Mouse (Mus musculus) olfactory bulb, adult 2 months (tissue): ENCODE measurements around the gene Zfp800.

Experiments
- CTCF ChIP-seq: fragments of 200-500 bp; IDR thresholded peaks from 2 replicates; pipeline ENCODE4 v1.5.1; 2012; ENCODE audit warnings: low read depth, mild to moderate bottlenecking, low read length, moderate library complexity; ENCODE audit not compliant: insufficient read depth
- POLR2A ChIP-seq: fragments of 200-500 bp; IDR thresholded peaks from 2 replicates; pipeline ENCODE4 v1.6.1; 2012; ENCODE audit warnings: mild to moderate bottlenecking, low read depth, low read length, moderate library complexity; ENCODE audit not compliant: insufficient read depth

GRCm38 (mm10) chr6:28322399-28322798 lies 75.4 kb downstream of the Zfp800 start:
- TF ChIP-seq CTCF (no peak), POLR2A (no peak)
